Mouse (Mus musculus) olfactory bulb, adult 2 months (tissue): Measurements from ENCODE around the gene Cep170b. TPM values are rescaled to one million over a fixed set of nuclear protein-coding genes. Genes with fewer than 3 reads are reported as not detected.
A peak's percentile ranks its signal among the peaks of the same experiment; 100 is the strongest.

Experiments used
- H3K27ac ChIP-seq: fragments of 200-500 bp; 2 replicates; pipeline ENCODE4 v1.5.1; 2012; ENCODE audit warnings: low read depth, low read length; ENCODE audit not compliant: insufficient read depth
- H3K4me1 ChIP-seq: fragments of 200-500 bp; 2 replicates; pipeline ENCODE4 v1.6.1; 2012; ENCODE audit warnings: low read length; ENCODE audit not compliant: control insufficient read depth, insufficient read depth
- H3K4me3 ChIP-seq: fragments of 200-500 bp; 2 replicates; pipeline ENCODE4 v1.5.1; 2012; ENCODE audit warnings: mild to moderate bottlenecking, low read depth, low read length, moderate library complexity; ENCODE audit not compliant: insufficient read depth
- CTCF ChIP-seq: fragments of 200-500 bp; IDR thresholded peaks from 2 replicates; pipeline ENCODE4 v1.5.1; 2012; ENCODE audit warnings: low read depth, mild to moderate bottlenecking, low read length, moderate library complexity; ENCODE audit not compliant: insufficient read depth
- POLR2A ChIP-seq: fragments of 200-500 bp; IDR thresholded peaks from 2 replicates; pipeline ENCODE4 v1.6.1; 2012; ENCODE audit warnings: mild to moderate bottlenecking, low read depth, low read length, moderate library complexity; ENCODE audit not compliant: insufficient read depth
- WGBS: fragments of 180-500 bp; shearing (Covaris S2); methylation state at CpG from one replicate; pipeline ENCODE4 v1.1.7; 2018; 5-methylcytosine and 5-hydroxymethylcytosine counted together
- polyA plus RNA-seq: library from polyadenylated mRNA; stranded (reverse); fragments of >200 nt; gene quantifications from 2 replicates; pipeline ENCODE4 v1.2.4, GENCODE M21; 2012; ENCODE audit warnings: low replicate concordance; ENCODE audit not compliant: missing spikeins, insufficient read depth, insufficient read length

The Cep170b gene
- polyA plus RNA-seq, 1 experiment, result not detected

DNA sequence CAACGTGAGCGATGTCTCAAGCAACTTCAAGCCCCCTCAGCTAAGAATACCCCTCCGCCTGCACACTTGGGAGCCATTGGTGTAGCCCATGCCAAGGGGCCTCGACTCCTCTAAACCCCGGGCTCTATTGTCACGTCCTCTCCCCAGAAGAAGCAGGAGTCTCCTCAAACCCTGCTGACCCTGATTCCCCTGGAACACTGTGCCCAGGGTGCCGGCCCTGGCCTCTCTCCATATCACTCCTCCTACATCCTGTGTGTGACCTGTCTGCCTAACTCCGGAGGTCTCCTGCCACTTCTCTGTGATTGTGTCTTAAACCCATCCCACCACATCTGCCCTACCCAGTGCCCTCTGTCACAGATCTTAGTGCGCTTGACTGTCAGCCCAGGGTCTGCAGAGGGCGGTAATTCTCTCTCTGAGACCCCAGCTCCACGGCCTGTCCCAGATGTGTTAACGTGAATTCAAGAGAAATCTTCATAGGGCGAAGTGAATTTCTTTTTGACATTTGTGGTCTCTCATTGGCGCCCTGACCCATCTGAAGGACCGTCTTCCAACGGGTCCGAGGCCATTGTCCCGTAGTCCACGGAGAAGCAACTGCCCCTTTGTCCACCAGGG, 42.2 kb upstream of the Cep170b start:
- Histone ChIP-seq H3K4me1 (peaks cover 48% of the 10 kb centered on the region), H3K4me3 (peak overlapping the region; percentile 50), H3K27ac (no peak overlapping the region)
- TF ChIP-seq POLR2A, result no peak
- TF ChIP-seq CTCF, result no peak
- WGBS, result 49% methylated on average over 19 of the region's 19 CpGs

DNA sequence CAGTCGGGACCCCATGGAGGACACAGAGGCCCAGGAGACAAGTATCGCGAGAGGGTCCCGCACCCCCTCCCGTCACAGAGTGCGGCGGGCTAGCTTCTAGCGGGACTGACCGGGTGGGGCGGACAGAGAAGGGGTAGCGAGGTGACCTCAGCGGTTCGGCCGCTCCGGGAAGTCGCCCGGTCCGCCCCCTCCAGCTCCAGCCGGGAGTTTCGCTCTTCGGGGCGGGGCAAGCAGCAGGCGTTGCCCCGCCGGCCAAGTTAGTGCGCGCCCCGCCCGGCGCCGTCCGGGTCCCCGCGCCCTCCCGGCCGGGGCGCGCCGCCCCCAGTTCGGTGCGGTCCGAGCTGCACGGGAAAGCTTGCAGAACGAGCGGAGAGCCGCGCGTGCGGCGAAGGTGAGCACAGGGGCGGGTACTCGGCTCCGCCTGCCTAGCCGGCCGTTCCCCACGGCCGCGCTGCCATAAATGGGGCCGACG, 41.7 kb upstream of the Cep170b start, which contains the start of gene Zbtb42:
Gene Zbtb42, plus strand, starts transcription at position 274 of the 472 bp plus-strand sequence.
- Histone ChIP-seq H3K4me1 (peaks cover 51% of the 10 kb centered on the region), H3K4me3 (peak within 1 kb of the TSS; percentile 50), H3K27ac (no peak within 1 kb of the TSS)
- no peak for TF ChIP-seq POLR2A
- no peak for TF ChIP-seq CTCF
- WGBS, result 1% methylated on average over 60 of the region's 60 CpGs

DNA sequence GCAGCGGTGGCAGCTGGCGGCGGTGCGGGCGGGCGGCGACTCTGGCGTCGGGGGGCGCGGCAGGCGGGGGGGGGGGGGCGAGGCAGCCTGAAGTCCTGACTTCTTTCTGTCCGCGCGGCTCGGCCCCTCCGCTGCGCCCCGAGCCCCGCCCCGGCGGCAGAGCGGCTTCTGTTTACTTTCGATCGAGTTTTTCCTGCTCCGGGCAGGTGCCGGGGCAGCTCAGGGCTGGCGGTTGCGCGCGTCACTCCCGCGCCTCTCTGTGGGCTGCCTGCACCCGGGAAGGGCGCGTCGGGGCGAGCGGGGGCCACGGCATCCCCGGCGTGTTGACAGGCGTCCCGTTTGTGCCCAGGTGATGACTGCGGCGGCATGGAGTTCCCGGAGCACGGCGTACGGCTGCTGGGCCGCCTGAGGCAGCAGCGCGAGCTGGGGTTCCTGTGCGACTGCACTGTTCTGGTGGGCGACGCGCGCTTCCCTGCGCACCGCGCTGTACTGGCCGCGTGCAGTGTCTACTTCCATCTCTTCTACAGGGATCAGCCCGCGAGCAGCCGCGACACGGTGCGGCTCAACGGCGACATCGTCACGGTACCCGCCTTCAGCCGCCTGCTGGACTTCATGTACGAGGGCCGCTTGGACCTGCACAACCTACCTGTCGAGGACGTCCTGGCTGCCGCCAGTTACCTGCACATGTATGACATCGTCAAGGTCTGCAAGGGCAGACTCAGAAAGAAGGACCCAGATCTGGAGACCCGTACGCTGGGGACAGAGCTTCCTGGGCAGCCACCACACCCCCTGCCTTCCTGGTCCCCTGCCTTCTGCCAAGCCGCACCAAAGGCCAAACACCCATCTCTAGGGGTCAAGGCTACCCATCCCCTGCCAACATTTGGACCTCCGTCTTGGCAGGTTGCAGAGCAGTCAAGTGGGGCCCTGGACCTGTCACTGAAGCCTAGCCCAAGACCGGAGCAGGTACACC, 40.9 kb upstream of the Cep170b start:
- Histone ChIP-seq H3K27ac (no peak overlapping the region), H3K4me1 (peaks cover 57% of the 10 kb centered on the region), H3K4me3 (peak overlapping the region; percentile 50)
- no peak for TF ChIP-seq CTCF
- TF ChIP-seq POLR2A, result no peak
- 7% methylated on average over 85 of the region's 87 CpGs for WGBS

DNA sequence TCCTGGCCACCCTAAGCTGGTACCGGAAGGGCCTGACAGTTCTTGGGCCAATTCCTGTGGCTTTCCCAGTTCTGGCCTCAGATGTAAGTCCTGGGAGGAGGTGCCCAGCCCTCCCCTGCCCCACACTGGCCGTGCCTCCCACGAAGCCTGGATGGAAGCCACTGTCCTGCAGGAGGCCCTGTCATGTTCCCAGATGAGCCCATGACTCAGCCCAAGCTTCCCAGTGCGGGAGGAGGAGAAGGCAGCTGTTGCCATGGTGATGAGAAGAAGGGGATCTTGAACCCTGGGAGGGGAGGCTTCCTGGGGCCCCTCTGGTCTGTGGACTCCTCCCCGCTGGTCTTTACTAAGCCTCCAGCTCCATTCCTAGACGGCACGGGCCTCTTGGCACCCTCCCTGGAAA, 36.9 kb upstream of the Cep170b start:
- no peak overlapping the region for H3K4me3 ChIP-seq
- H3K4me1 ChIP-seq, result peaks cover 44% of the 10 kb centered on the region
- TF ChIP-seq CTCF (no peak), POLR2A (no peak)
- 21% methylated on average over 7 of the region's 7 CpGs for WGBS
- no peak overlapping the region for H3K27ac ChIP-seq

DNA sequence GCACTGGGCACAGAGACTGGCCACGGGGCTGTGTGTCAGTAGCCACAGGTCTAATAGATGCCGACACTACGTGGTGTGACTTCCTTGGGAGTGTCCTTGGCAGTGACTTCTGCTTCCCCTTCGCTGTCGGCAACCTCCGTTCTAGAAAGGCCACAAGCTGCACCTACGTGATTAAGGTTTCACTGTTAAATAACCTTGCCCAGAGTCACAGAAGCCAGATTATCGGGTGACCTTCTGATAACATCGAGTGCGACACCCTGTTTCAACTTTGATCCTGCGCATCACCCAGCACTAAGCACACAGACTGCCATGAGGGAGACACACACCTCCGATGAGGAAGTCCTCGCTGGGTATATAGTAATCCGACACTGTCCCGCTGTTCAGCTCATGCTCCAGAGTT, 31.8 kb upstream of the Cep170b start:
- Histone ChIP-seq H3K27ac (no peak overlapping the region), H3K4me1 (peaks cover 21% of the 10 kb centered on the region), H3K4me3 (no peak overlapping the region)
- WGBS, result 80% methylated on average over 15 of the region's 15 CpGs
- no peak for TF ChIP-seq CTCF
- TF ChIP-seq POLR2A, result no peak

DNA sequence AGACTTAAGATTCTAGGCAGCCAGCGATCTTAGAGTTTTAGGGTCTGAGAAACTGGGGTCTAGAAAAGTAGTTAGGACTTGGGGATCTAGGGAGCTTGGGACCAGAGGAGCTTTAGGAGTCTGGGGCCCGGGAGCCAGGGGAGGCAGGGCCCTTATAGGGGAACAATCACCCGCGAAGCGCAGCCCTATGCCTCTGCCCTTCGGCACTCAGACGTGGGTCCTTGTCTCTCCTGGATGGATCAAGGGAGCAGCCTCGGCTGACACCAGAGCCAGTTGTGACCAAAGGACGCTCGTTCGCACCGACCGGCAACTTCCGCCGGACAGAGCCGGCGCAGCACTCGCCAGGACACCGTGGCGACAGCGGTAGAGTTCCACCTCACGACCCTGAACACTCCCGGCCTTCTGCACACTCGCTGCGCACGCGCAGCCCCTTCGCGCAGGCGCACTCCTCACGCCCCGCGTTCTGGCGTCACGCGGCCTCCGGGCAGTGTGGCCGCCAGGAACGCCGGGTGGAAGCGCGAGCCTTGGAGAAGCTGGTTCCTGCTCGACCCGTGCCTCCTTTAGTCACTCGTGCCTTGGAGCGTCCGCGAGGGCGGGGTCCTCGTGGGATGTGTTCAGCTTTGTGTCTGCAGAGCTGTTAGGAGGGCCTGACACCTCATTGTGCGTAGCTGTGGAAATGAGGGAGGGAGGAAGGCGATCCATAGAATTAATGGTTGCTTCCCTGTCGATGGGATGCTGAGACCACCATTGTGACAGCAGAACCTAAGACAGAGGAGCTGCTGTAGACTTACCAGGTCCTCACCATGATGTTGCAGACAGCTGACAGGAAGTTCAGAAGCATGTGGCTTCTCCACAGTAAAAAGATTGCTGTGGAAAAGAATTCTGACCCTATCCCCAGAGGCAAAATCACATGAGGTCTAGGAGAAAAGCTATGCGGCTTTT, 26.8 kb upstream of the Cep170b start:
- Histone ChIP-seq H3K4me1 (peaks cover 8% of the 10 kb centered on the region), H3K27ac (peak overlapping the region; percentile 93), H3K4me3 (peak overlapping the region; percentile 60)
- WGBS, result 2% methylated on average over 54 of the region's 54 CpGs
- no peak for TF ChIP-seq CTCF
- TF ChIP-seq POLR2A, result peak; percentile 97

DNA sequence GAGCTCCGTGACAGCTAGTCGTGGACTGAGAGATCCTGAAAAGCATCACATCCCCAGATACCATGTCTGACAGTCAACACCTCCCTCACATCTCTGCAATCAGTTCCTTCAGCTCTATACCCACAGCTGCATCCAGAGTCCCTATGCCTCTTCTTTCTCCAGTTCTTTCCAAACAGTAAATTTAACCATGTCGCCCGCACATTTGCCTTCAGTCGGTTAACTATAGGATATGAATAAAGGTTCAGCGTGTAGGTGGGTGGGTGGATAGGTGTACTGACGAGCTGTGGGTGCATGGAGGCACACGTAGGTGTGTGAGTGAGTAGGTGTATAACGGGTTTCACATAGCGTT, 26.2 kb upstream of the Cep170b start:
- Histone ChIP-seq H3K4me3 (0 out of 2 replicates have a peak overlapping the region, but pooled peaks have one; percentile 60), H3K4me1 (peaks cover 6% of the 10 kb centered on the region), H3K27ac (peak overlapping the region; percentile 93)
- 41% methylated on average over 10 of the region's 10 CpGs for WGBS
- TF ChIP-seq CTCF (no peak), POLR2A (no peak)

DNA sequence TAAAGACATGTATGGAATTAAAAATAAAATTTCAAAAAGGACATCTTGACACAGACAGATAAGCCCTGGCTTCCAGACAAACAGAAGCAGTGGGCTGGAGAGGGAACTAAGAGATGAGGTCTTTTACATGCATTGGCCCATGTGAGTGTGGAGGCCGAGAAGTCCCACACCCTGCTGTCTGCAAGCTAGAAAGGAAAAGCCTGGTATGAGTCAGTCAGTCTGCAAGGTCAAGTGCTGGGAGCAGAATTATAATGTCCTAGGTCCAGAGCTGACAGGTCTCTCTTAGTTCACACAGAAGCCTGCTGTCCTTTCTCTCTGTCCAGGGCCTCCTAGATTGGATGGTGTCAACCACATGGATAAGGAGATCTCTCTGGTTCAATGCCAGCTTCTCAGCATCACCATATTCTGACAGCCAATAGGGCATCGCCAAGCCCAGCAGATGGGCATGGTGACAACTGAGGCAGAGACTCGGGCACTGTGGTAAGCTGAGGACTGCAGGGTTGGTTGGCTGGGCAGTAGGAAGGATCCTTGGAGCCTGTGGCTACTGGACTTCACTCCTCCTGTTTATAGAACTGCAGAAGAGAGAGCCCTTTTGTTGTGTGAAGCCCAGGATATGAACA, 23.3 kb upstream of the Cep170b start:
- Histone ChIP-seq H3K4me3 (no peak overlapping the region), H3K4me1 (peaks cover 15% of the 10 kb centered on the region), H3K27ac (no peak overlapping the region)
- TF ChIP-seq POLR2A, result no peak
- TF ChIP-seq CTCF, result no peak
- WGBS, result 87% methylated on average over 3 of the region's 3 CpGs
